Mouse (Mus musculus): ENCODE measurements around the gene Nprl3. TPM values are rescaled to one million over a fixed set of nuclear protein-coding genes. Genes with fewer than 3 reads are reported as not detected.

The Nprl3 gene
- polyA plus RNA-seq, 1 experiment from 2014 or later: 28.0 TPM

DNA sequence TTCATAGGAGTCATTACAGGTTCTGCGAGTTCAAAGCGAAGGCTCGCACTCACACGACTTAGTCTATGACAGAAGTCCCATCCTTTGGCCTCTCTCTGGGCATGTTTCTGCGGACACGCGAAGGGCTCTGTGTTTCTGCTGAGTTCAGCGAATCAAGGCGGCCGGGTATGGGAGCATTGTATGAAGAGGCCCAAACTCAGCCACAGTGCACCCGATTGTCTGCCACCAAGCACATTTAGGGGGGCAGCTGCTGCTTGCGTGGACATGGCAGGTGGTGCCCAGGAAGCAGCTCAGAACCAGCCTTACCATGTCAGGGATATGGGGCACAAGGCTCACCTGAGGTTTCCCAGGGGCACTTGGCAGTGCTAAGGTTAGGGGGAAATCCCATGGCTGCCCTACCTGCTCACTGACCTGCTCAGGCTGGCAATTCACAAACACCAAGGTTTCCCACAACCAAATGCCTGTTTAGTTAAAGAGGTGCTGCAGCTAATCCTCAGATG lies 11.0 kb upstream of the Nprl3 start:
- Histone ChIP-seq H3K9me3 (ENCODE audit: control insufficient read depth, low read length) (no peaks in the 10 kb centered on the region), H3K27ac (ENCODE audit: low read depth) (no peak overlapping the region), H3K27me3 (replicated peaks; ENCODE audit: control insufficient read depth, insufficient read depth, low read length) (peaks cover 18% of the 10 kb centered on the region; the same call in 1 of the 2 replicates), H3K4me3 (ENCODE audit: low read depth, low read length) (no peak overlapping the region), H3K9ac (ENCODE audit: low read length) (no peak overlapping the region), H3K4me2 (ENCODE audit: low read length) (no peak overlapping the region), H3K36me3 (ENCODE audit: control insufficient read depth, insufficient read depth, low read length) (no peaks in the 10 kb centered on the region), H3K4me1 (replicated peaks; ENCODE audit: control insufficient read depth, insufficient read depth, low read length) (no peaks in the 10 kb centered on the region)
- WGBS: 77% methylated on average over 12 of the region's 12 CpGs
- no peak for DNase-seq (ENCODE audit: low spot score)
- no peak for ATAC-seq (replicated peaks; ENCODE audit: low FRiP score, low TSS enrichment, low read depth)

DNA sequence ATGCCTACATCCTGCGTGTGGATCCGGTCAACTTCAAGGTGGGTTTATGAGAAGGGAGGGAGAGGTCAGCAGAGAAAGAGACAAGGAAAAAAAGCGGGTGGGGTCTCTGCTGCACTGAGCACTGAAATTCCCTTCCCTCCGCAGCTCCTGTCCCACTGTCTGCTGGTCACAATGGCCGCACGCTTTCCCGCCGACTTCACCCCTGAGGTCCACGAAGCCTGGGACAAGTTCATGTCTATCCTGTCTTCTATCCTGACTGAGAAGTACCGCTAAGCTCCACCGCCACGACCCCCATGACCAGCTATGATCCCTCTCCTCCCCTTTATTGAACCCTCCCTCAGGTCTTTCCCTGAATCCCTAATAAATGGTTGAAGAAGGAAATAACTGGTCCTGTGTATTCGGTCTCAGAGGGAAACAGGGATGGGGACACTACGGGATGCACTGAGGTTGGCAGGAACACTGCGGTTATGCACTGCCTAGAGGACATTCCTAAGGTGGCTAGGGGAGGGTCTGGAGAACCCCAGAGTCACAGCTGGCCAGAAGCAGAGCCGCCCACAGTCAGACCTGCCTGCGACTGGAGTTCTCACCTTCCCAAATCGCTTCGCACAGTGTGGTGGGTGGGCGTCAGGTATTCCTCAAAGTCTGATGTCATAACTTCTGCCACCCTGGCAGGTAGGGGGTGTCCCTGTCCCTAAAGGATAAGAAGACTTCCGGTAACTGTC lies 10.4 kb upstream of the Nprl3 start:
- Histone ChIP-seq H3K9me3 (ENCODE audit: control insufficient read depth, low read length) (no peaks in the 10 kb centered on the region), H3K36me3 (ENCODE audit: control insufficient read depth, insufficient read depth, low read length) (no peaks in the 10 kb centered on the region), H3K4me3 (ENCODE audit: low read depth, low read length) (no peak overlapping the region), H3K27ac (ENCODE audit: low read depth) (no peak overlapping the region), H3K27me3 (replicated peaks; ENCODE audit: control insufficient read depth, insufficient read depth, low read length) (peaks cover 18% of the 10 kb centered on the region; the same call in 1 of the 2 replicates), H3K9ac (ENCODE audit: low read length) (no peak overlapping the region), H3K4me2 (ENCODE audit: low read length) (no peak overlapping the region), H3K4me1 (replicated peaks; ENCODE audit: control insufficient read depth, insufficient read depth, low read length) (no peaks in the 10 kb centered on the region)
- ATAC-seq (replicated peaks; ENCODE audit: low FRiP score, low TSS enrichment, low read depth) (no peak), DNase-seq (ENCODE audit: low spot score) (no peak)
- 66% methylated on average over 21 of the region's 21 CpGs for WGBS

DNA sequence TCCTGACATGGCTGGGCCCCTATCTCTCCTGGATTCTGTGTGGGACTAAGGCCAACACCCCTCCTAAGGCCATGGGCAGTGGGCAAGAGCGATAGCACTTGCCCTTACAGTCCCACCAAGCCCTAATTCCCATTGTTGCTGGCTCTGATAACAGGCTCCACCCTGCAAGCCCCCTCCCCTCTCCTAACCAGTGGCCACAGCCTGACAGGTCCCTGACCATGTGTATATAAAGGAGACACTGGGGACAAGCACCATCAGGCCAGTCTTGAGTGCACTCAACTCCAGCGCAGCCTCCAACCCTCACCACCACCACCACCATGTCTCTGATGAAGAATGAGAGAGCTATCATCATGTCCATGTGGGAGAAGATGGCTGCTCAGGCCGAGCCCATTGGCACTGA lies 8.8 kb upstream of the Nprl3 start, which contains the start of gene Hba-x:
Gene Hba-x (plus strand): TSS at position 54 of the 400 bp plus-strand sequence.
- Histone ChIP-seq H3K36me3 (ENCODE audit: control insufficient read depth, insufficient read depth, low read length) (no peaks in the 10 kb centered on the region), H3K4me2 (ENCODE audit: low read length) (no peak within 1 kb of the TSS), H3K9me3 (ENCODE audit: control insufficient read depth, low read length) (no peaks in the 10 kb centered on the region), H3K27me3 (replicated peaks; ENCODE audit: control insufficient read depth, insufficient read depth, low read length) (peaks cover 23% of the 10 kb centered on the region; the same call in 1 of the 2 replicates), H3K4me3 (ENCODE audit: low read depth, low read length) (no peak within 1 kb of the TSS), H3K27ac (ENCODE audit: low read depth) (no peak within 1 kb of the TSS), H3K9ac (ENCODE audit: low read length) (no peak within 1 kb of the TSS), H3K4me1 (replicated peaks; ENCODE audit: control insufficient read depth, insufficient read depth, low read length) (no peaks in the 10 kb centered on the region)
- DNase-seq (ENCODE audit: low spot score) (no peak), ATAC-seq (replicated peaks; ENCODE audit: low FRiP score, low TSS enrichment, low read depth) (no peak)
- WGBS: 65% methylated on average over 3 of the region's 3 CpGs

DNA sequence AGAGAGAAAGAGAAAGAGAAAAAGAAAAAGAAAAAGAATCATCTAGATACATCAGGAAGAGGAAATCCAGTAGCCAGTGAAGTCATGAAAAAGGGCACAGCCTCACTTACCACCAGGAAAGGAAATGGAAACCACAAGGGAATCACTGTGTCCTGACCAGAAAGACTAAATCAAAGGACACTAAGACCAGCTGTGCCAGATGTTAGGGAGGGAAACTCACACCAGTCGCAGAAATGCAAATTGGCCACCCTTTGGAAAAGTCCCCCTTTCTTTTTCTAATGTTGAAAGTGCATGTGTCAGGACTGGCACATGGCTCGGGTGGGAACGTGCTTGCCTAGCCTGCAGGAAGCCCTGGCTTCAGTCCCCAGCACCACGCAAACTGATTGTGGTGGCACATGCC lies 3.7 kb upstream of the Nprl3 start:
- Histone ChIP-seq H3K9me3 (ENCODE audit: control insufficient read depth, low read length) (no peaks in the 10 kb centered on the region), H3K27ac (ENCODE audit: low read depth) (no peak overlapping the region), H3K4me3 (ENCODE audit: low read depth, low read length) (no peak overlapping the region), H3K27me3 (replicated peaks; ENCODE audit: control insufficient read depth, insufficient read depth, low read length) (peaks cover 5% of the 10 kb centered on the region; the same call in 1 of the 2 replicates), H3K36me3 (ENCODE audit: control insufficient read depth, insufficient read depth, low read length) (no peaks in the 10 kb centered on the region), H3K4me2 (ENCODE audit: low read length) (no peak overlapping the region), H3K4me1 (replicated peaks; ENCODE audit: control insufficient read depth, insufficient read depth, low read length) (0 out of 2 replicates have a peak, but pooled peaks cover 8% of the 10 kb centered on the region), H3K9ac (ENCODE audit: low read length) (no peak overlapping the region)
- DNase-seq (ENCODE audit: low spot score): no peak
- 53% methylated on average over 4 of the region's 4 CpGs for WGBS
- ATAC-seq (replicated peaks; ENCODE audit: low FRiP score, low TSS enrichment, low read depth): no peak

DNA sequence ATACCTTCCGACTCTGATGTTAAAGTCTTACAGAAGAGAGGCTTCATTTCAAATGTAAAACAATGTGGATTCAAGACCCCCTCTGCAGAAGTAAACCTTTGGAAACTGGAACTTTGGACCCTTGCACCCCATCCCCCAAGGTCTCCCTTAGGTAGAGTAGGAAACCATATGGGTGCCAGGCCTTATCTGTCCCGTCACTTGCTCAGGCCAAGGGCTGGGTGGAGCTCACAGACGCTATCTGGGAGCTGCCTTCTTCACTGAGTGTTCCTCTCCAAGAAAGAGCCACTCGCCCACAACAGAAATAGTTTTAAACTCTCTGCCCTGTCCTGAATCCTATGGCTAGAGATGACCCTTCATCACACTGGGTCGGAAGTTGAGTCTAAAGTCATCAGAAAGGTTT lies 1.4 kb upstream of the Nprl3 start:
- H3K9ac ChIP-seq (ENCODE audit: low read length): no peak overlapping the region
- H3K27ac ChIP-seq (ENCODE audit: low read depth): no peak overlapping the region
- H3K4me3 ChIP-seq (ENCODE audit: low read depth, low read length): no peak overlapping the region
- no peaks in the 10 kb centered on the region for H3K9me3 ChIP-seq (ENCODE audit: control insufficient read depth, low read length)
- peaks cover 5% of the 10 kb centered on the region; the same call in 1 of the 2 replicates for H3K27me3 ChIP-seq (replicated peaks; ENCODE audit: control insufficient read depth, insufficient read depth, low read length)
- H3K4me2 ChIP-seq (ENCODE audit: low read length): no peak overlapping the region
- WGBS: 85% methylated on average over 5 of the region's 5 CpGs
- H3K36me3 ChIP-seq (ENCODE audit: control insufficient read depth, insufficient read depth, low read length): no peaks in the 10 kb centered on the region
- no peak for ATAC-seq (replicated peaks; ENCODE audit: low FRiP score, low TSS enrichment, low read depth)
- 0 out of 2 replicates have a peak, but pooled peaks cover 8% of the 10 kb centered on the region for H3K4me1 ChIP-seq (replicated peaks; ENCODE audit: control insufficient read depth, insufficient read depth, low read length)
- no peak for DNase-seq (ENCODE audit: low spot score)

DNA sequence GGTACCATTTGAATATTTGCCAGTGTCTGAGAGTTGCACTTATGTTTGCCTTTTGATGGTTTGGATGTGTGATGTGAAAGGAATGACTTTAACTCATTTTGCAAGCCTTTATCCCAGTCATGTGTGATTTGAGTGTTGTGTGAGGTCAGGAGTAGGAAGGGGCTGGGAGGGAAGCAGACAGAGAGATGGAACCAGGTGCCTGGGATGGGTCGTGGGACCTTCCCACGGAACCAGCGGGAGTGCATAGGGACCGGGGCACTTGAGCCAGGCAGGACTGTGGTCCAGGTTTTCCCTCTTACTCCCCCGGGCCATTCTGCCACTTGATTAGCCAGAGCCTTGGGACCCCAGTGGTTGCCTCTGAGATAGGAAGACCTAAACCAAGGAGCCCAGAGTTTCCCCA lies 457 bp upstream of the Nprl3 start:
- WGBS: 21% methylated on average over 5 of the region's 5 CpGs
- Histone ChIP-seq H3K9ac (ENCODE audit: low read length) (peak overlapping the region; percentile 95), H3K36me3 (ENCODE audit: control insufficient read depth, insufficient read depth, low read length) (no peaks in the 10 kb centered on the region), H3K9me3 (ENCODE audit: control insufficient read depth, low read length) (no peaks in the 10 kb centered on the region), H3K27me3 (replicated peaks; ENCODE audit: control insufficient read depth, insufficient read depth, low read length) (peaks cover 5% of the 10 kb centered on the region; the same call in 1 of the 2 replicates), H3K4me3 (ENCODE audit: low read depth, low read length) (peak overlapping the region; percentile 89), H3K27ac (ENCODE audit: low read depth) (peak overlapping the region; percentile 92), H3K4me2 (ENCODE audit: low read length) (peak overlapping the region; percentile 80), H3K4me1 (replicated peaks; ENCODE audit: control insufficient read depth, insufficient read depth, low read length) (0 out of 2 replicates have a peak, but pooled peaks cover 9% of the 10 kb centered on the region)
- ATAC-seq (replicated peaks; ENCODE audit: low FRiP score, low TSS enrichment, low read depth) (0 out of 2 replicates have a peak, but pooled peaks have one; percentile 6), DNase-seq (ENCODE audit: low spot score) (peak; percentile 54)

DNA sequence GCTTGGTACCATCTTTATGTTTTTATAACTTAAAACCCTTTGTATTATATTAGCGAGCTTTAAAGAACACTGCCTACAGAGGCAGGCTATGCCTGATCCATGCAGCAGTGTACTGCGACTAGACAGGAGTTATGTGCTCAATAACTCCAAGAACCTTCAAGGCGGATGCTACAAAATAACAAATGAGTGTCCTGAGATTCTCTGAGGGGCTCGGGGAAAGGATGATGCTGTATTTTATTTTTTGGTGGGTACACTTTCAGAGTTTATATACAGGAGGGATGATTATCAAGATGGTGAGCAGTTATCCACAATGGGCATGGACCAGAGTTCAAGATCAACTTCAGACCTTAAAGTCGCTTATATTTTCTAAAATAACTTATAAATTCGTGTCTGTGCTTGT lies 731 bp downstream of the Nprl3 start:
- 18% methylated on average over 6 of the region's 6 CpGs for WGBS
- ATAC-seq (replicated peaks; ENCODE audit: low FRiP score, low TSS enrichment, low read depth) (no peak; the same call in 1 of the 2 replicates), DNase-seq (ENCODE audit: low spot score) (no peak)

DNA sequence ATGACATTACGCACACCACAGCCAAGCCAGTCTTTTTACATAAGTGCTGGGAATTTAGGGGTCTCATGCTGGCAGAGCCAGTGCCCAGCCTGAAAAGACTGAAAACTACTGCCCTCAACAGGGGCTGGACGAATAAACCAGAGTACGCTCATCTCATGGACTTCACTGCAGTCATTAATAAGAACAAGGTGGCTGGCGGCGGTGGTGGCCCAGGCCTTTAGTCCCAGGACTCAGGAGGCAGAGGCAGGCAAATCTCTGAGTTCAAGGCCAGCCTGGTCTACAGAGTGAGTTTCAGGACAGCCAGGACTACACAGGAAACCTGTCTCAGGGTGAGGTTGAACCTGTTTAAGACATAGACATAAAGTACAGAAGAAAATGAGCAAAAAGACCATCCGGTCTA lies 1.3 kb downstream of the Nprl3 start:
- WGBS: 92% methylated on average over 6 of the region's 6 CpGs
- H3K4me1 ChIP-seq (replicated peaks; ENCODE audit: control insufficient read depth, insufficient read depth, low read length): 0 out of 2 replicates have a peak, but pooled peaks cover 11% of the 10 kb centered on the region
- no peak for ATAC-seq (replicated peaks; ENCODE audit: low FRiP score, low TSS enrichment, low read depth)
- peaks cover 4% of the 10 kb centered on the region; the same call in 1 of the 2 replicates for H3K36me3 ChIP-seq (ENCODE audit: control insufficient read depth, insufficient read depth, low read length)
- H3K9me3 ChIP-seq (ENCODE audit: control insufficient read depth, low read length): no peaks in the 10 kb centered on the region
- no peak overlapping the region for H3K4me2 ChIP-seq (ENCODE audit: low read length)
- H3K27me3 ChIP-seq (replicated peaks; ENCODE audit: control insufficient read depth, insufficient read depth, low read length): no peaks in the 10 kb centered on the region
- H3K4me3 ChIP-seq (ENCODE audit: low read depth, low read length): no peak overlapping the region
- no peak overlapping the region for H3K9ac ChIP-seq (ENCODE audit: low read length)
- no peak overlapping the region for H3K27ac ChIP-seq (ENCODE audit: low read depth)
- no peak for DNase-seq (ENCODE audit: low spot score)

More for the DNA sequence above, 731 bp downstream of the Nprl3 start:
- peak overlapping the region; percentile 80 for H3K4me2 ChIP-seq (ENCODE audit: low read length)
- peak overlapping the region; percentile 89 for H3K4me3 ChIP-seq (ENCODE audit: low read depth, low read length)
- peaks cover 2% of the 10 kb centered on the region; the same call in 1 of the 2 replicates for H3K27me3 ChIP-seq (replicated peaks; ENCODE audit: control insufficient read depth, insufficient read depth, low read length)
- no peaks in the 10 kb centered on the region for H3K9me3 ChIP-seq (ENCODE audit: control insufficient read depth, low read length)
- H3K36me3 ChIP-seq (ENCODE audit: control insufficient read depth, insufficient read depth, low read length): peaks cover under 1% of the 10 kb centered on the region; the same call in 1 of the 2 replicates
- peak overlapping the region; percentile 95 for H3K9ac ChIP-seq (ENCODE audit: low read length)
- H3K27ac ChIP-seq (ENCODE audit: low read depth): peak overlapping the region; percentile 92
- 0 out of 2 replicates have a peak, but pooled peaks cover 11% of the 10 kb centered on the region for H3K4me1 ChIP-seq (replicated peaks; ENCODE audit: control insufficient read depth, insufficient read depth, low read length)
